Mouse (Mus musculus) retina, adult 2 months (tissue): Measurements from ENCODE around the gene Zhx3.

ENCODE experiments used
- DNase-seq: peaks from one replicate; pipeline ENCODE4 v3.0.0-alpha.2; 2012; ENCODE audit warnings: low read depth, low spot score

Gene Zhx3

DNA sequence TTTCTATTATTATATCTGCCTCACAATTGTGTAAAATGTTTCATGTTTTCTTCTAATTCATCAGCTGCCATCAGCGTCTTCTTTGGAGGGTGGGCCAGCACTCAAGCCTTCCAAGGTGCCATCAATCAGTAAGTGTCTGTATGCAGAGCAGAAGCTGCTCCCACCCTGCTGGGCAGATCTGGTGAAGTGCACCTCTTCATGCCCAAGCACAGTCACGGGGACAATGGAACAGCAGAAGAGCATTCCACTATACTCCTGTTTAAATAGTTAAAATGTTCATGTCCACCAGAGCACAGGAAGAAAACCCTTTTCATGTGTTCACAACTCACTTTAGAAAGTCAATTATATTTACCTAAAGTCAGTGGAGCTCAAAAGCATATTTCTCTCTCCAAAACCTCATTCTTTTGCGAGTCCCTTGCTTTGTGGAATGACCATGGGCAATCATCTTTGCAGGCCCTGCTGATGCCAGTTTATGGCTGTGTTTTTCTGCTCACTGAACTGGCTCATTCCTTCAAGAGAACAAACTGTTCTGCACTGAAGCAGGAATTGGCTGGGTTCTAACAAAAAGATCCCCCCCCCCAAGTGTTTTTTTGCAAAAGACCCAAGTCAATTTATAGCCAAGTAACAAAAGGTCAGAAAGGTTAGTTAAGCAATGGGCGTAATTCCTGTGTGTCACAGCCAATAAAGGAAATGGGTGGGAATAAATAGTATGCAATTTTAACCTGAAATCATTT is 67.8 kb downstream of the Zhx3 start:
- DNase-seq: no peak

DNA sequence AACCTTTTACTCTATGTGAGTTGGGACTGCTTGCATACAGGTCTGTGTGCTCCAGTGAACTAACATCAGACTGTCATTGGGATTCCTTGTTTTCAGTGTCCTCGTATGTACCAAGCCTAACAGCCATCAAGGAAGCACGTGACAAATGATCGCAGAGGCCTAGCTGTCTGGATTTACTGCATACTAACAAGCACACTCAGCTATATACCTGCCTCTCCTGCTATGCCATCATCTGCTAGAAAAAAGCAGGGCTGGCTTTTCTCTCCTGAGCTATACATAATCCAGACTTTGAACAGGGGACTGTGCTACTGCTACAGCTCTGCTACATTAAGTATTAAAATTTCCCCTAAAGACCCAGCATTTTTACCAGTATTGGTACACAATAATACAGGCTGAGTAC is 70.5 kb downstream of the Zhx3 start:
- DNase-seq: no peak

DNA sequence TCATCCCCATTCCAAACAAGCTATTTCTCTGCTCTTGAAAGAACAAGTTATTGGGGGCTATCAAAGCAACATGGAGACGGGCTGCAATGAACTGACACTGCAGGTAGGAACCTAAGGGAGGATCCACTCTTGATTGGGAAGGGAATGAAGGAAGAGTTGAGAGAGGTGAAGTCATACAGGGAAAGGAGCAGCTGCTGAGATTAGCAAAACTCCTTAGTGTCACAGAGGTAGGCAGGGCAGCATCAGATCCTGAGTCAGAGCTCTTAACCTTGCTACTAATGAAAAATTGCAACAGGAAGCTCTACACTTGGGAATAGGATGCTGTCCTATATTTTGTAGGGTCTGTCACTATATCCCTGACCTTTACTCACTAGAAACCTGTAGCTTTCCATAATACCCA is 71.8 kb downstream of the Zhx3 start:
- DNase-seq: no peak

DNA sequence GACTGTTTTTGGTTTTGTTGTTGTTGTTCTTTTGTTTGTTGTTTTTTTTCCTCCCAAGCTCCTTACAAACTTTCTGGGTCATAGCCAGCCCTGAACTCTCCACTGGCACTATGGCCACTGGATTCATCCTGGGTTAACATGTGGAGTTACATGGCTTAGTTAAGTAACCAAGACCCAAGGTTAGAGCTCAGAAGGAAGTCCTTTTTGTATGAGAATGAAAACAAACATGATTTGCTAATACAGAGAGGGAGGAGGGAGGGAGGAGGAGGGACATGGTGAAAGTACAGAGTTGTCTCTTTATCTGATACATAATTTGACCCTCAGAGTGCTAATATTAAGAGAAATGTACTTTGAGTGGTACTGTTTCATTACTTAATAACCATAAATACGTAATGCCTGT is 74.6 kb downstream of the Zhx3 start:
- no peak for DNase-seq

DNA sequence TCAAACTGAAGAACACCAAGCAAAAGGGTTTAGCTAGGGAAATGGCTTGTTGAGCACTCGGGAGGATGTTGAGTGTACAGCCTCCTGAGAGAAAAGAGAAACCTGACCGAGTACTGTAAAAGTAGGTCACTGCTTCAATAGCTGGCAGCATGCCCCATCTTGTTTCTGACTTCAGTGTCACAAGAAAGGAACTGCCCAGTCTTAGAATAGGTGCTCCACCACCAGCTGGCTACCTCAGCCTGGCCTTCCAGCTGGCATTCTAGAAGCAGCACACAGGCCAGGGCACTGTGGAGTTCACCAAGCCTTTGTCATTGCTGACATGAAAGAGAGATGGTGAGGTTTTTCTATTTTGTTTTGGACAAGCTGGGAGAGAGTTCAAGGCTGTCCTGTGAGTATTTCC is 75.8 kb downstream of the Zhx3 start:
- no peak for DNase-seq

DNA sequence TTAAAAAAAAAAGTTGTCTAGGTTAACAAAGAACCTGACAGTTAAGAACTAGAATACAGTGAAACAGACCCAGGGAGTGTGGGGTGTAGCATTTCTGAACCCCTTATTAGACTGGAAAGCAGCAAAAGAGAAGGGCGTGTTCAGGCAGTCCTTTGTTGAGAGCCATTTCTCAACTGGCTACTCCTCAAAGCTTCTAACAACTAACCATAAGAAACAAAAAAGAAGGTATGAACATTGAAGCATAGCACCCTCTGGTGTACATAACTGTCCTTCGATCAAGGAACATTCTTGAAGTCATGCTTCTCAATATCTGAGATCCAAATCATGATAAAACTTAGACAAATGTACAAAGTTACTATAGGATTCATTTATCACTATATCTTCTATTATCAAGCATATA is 79.7 kb downstream of the Zhx3 start:
- no peak for DNase-seq

DNA sequence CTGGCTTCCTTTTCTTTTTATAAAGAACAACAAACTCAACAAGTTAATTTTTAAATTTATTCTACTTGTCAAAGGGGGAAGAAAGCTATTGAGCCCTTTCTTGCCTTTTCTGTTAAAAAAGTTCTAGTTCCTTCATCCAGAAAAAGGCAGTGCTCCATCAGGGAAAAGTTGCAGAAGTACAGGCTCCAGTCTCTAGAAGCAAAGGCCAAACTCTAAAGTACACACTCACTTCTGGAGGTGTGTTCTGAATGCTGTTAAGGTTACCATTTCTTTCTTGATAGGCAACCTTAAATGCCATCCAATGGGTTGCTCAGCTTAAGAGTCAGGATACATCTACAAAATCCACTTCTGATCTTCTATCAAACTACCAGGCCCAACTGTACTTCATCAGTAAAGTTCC is 83.1 kb downstream of the Zhx3 start:
- no peak for DNase-seq

DNA sequence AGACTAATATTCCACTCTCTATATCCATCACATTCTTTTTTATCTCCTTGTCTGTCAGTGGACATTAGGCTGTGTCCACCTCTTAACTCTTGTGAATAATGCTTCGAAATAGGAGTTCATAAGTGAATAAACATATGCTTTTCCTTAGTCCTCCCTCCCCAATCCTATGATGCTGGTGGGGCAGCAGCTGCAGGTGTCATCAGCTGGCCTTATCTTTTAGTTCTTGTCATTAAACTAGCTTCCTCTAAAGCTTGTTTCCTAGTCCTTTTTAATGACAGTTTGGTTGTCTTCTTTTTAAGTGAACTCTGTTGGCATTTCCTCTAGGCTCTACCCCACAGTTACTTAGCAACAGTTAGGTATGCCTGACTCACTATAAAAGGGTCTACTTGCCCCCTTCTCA is 83.8 kb downstream of the Zhx3 start:
- no peak for DNase-seq

DNA sequence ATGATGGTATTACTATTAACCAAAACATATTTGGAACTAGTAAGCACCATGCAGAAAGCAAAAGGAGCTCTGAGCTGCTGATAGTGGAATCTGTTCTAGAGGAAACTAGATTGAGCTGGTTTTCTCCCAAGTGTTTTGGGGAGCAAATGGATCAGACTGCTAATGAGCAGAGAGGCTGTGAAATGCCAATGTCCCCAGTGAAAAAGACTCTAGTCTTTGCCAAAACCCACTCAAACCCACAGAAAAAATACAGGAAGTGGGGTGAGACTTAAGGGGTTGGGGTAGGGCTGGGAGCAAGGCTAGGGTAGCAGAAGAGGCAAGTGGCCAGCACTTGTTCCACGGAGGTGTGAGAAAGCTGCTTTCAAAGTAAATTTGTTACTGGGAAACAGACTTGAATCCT is 86.5 kb downstream of the Zhx3 start:
- DNase-seq: no peak

DNA sequence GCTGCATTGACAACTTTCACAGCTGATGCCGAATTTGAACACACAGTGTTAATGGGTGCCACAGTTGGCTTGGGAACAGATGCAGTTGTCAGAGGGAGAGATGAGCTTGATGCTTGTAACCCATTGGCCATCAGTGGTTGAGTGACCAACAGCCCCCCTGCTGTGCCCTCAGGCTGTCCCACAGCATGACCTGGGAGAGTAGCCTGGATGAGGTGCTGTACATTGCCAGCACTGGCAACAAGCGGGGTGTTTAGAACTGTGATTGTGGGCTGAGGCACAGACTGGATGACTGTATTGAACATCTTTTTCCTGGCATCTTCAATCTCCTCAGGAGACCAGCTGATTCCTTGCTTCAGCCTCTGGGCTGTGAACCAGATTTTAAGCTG is 92.0 kb downstream of the Zhx3 start:
- DNase-seq: no peak

DNA sequence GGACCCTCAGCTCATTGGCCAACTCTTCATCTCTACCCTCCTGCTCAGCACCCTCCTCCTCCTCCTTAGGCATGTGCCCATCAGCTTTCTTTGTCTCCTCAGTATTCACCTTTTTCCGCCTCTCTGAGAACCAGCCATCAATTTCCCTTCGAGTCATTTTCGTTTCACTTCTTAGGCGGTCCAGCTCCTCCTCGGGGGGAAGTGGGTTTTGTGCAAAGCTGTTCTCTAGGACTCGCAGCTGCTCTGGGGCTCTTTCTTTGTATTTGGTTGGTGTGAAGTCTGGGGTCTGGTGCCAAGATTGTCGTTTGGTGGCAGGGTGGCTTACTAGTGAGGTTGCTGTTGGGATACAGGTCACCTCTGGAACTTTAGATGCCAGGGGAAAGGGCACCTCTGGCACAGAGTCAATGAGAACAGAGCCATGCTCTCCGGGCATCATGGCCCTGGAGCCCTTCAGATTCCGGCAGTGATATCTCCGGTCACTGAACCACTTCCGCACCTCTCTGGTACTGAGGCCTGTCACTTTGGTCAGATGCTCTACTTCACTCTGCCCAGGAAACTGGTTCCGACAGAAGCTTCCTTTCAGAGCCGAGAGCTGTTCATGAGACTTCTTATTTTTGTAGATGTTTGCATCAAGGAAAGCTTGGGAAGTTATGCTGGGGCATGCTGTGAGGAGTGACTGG is 92.5 kb downstream of the Zhx3 start:
- no peak for DNase-seq

DNA sequence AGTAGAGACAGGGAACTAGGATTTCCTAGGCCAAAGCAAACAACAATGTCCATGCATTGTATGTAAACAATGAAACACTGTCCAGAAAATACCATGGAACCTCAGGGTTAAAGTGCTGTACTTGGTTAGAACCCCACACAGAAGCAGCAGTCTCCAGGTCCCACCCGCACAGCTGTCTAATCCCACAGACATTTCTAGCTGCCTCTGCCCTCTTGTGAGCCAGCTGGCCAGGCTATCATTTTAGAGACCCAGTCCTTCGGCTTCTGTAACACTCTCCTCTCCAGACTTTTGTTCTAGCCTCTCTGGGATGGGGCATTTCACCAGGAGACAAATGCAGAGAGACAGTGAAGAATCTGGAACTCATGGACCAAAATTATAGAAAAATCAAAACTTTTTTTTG is 94.8 kb downstream of the Zhx3 start:
- no peak for DNase-seq

DNA sequence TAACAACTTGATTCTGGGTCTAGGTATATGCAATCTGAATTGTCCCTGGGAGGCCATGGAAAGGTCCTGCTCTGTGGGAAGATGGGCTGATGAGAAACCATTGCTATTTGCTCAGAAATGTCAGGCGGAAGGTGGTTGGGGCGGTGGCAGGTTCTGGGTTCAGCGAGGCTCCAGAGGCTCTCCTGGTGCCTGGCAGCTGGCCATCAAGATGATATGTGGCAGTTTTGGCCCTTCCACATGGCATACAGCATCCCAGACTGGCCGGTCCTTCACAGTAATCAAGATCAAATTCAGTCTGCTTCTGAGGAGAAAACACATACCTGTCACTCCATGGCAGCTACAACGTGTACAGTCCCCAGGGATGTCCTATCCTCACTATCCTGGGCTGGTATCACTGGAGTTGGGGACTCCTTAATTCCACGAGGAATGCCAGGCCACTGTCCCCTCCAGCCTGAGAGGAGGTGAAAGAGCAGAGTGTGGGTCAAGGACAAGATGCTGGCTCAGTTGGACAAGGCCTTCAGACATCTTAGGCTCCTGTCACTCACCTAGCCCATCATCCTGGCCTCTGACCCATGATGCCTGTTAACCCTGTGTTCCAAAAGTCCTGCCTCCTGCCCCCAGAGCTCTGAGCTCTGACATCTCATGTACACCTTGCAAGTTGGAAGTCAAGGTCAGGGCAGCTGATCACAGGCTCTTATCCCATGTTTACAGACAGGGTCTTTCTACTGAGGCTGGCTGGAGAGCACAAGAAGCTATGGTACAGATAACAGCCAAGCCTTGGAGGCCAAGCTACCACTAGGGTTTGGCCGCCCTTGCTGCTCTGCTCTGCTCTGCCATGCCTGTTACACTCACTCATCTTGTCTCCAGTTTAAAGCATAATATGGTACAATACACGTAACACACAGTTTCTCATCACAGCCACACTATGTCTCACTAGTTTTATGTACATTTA is 101.2 kb downstream of the Zhx3 start:
- no peak for DNase-seq

DNA sequence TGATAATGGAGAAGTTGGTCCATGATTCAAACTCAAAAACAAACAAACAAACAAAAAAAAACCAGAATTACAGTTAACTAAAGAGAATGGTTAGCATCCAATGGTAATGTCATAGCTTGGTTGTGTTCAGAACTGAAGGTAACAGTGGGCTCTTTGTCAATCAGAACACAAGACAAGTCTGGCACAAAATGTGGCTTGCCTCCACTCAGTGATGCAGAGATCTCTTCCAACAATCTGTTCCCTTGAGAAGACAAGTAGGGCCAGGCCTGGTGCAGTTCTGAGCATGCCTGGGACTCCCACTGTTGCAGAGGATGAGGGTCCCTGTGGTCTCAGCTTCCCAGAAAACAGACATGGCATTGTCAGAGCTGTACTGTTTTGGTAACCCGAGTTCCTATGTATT is 101.9 kb downstream of the Zhx3 start:
- DNase-seq: no peak

DNA sequence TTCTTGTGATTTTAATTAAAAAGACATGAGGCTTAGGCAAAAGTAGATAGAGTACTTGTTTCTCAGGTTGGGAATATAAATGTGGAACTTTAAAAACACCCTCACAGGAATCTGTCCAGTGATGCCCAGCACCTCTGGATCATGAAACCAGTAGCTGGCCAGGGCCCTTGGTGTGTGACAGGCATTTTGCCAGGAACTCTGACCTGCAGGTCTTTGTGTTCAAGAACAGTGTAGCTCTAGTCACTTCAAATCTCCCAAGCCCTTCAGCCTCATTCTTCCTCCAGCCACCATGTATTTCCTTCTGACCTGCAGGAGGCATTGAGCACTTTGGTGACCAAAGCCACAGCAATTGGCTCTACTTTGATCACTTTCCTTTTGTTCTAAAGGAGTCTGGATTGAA is 102.4 kb downstream of the Zhx3 start:
- no peak for DNase-seq

DNA sequence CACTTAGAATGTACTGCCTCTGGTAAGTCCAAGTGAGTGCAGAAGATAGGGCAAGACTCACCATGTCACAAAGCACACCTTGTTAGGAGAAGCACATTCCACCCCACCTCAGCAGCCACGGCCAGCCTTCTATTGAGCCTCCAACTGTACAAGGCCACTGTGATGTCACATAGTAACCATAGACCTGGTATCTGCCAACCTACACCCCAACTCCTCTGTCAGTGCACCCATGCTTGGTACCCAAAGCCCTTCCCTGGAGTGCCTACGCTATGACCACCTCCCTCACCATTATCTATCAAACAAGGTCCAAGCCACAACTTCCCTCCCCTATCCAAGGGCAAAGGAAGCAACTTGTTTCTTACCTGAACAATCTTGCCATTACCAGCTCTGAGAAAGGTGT is 103.8 kb downstream of the Zhx3 start:
- no peak for DNase-seq

DNA sequence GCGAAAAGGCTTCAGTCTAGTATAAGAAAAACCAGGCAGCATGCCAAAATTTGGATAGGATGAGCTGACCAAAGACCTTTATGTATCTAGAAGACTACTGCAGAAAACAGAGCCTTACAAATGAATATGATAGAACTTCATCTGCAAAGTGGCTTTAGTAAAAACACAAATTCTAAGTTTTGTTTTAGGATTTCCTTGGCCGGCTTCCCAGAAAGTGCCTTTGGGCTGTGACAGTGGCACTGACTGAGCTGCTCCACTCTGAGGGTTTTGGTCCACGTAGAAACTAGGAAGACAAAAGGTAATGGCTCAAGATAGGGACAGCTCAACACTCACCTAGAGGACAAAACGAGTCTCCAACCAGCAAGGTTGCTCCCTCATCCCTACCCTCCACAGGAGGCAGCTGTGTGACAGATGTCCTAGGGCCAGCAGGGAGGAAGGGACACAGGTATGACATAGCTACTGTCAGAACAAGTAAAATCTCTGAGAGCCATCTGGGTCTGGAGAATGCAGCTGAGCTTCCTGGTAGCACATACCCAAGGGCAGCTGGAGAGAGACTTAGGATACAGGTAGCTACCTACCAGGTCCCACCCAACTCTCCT is 104.6 kb downstream of the Zhx3 start:
- no peak for DNase-seq

DNA sequence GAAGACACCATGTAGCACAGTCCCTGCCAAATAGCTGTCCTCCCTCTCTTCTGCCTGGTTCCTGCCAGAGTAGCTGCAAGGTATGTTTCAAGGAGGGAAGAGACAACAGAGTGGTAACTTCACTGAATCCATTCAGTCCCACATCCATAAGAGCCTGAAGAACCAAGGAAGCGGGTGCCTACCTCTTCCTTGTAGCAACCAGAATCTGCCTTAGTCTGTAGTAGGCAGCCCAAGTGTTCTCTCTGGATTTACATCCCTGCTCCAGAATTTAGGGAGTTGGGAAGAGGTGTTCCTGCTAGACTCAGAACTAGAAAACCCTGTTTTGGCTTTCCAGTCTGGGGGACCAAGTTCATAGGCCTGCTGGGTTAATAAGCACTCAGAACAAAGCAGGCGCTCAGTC is 105.6 kb downstream of the Zhx3 start:
- DNase-seq: no peak

DNA sequence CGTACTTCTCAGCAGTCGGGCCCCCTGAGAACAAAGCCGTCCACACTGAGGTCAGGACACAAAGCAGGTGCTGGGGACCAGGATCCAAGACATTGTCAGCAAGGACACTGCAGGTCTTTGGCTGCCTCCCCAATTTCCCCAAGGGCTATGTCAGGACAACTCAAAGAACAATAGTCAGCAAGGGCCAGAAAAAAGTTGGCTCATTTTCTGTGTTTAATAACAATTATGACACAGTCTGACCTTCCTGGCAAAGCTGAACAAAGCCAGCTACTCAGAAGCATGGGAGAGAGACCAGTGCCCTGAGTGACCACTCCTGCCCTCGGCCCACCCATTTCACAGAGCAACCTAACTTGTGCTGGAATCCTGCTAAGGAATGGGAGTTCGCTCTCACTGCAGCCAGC is 106.4 kb downstream of the Zhx3 start:
- no peak for DNase-seq

DNA sequence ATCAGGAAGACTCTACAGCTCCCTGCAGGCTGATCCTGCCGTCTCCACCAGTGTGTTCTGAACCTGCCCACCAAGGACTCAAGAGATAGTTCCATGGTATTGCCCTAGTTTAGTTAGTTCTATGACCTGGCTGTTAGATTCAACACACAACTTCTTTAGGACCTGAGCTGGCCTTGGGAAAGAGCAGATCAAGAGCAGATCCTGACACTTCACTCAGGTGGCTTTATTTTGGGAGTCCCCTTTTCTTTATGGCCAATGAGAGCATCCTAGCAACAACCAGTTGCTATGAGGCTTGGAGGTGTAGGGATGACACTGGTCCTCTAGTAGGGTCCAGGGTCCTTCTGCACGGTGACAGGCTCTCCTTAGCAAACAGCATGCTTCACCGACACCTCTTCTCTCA is 107.7 kb downstream of the Zhx3 start:
- no peak for DNase-seq

DNA sequence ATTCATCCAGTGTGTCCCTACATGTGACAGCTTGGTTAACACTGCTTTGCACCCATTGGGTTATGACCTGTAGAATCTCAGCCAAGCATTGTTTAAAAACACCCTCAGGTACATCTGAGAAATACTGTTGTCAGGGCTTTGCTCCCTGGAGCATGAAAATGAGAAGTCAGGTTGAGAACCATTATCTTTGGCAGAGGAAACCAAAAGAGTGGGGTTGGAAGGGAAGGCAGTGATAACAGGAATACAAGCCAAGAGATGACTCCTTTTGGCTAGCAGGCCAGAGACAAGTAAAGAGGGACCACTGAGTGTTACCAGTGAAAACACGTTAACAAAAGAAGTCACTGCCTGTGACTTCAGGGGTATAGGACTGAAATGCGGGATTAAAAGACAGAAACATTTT is 108.4 kb downstream of the Zhx3 start:
- DNase-seq: no peak

DNA sequence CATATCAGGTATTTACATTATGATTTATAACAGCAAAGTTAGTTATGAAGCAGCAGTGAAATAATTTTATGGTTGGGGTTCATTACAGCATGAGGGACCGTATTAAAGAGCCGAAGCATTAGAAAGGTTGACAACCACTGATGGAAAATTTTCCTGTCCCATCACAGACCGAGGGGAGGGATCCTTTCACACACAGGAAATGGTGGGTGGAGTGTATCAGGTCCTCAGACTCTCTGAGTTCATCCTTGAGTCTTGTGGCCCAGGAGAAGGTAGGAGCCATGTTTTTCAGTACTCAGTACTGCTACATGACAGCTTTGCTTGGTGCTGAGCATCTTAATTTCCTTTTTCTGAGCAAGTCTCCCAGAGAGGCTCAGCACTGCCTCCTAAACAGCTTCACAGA is 109.0 kb downstream of the Zhx3 start:
- DNase-seq: no peak
